Mouse (Mus musculus): Measurements from ENCODE around the gene Copa. TPM values are rescaled to one million over a fixed set of nuclear protein-coding genes. Genes with fewer than 3 reads are reported as not detected.

Gene Copa
- polyA plus RNA-seq, 1 experiment from 2014 or later: 161 TPM

- no peak overlapping the region for H3K4me3 ChIP-seq (replicated peaks; ENCODE audit: low read length)
- peaks cover 97% of the 10 kb centered on the region for H3K36me3 ChIP-seq (replicated peaks; ENCODE audit: control insufficient read depth, insufficient read depth)
- no peaks in the 10 kb centered on the region for H3K9me3 ChIP-seq (ENCODE audit: control insufficient read depth, low read length)
- H3K4me2 ChIP-seq (replicated peaks): no peak overlapping the region
- ATAC-seq (ENCODE audit: low FRiP score) (no peak), DNase-seq (ENCODE audit: low spot score) (no peak)
- no peak overlapping the region for H3K27ac ChIP-seq
- WGBS: 81% methylated on average over 11 of the region's 11 CpGs
- H3K4me1 ChIP-seq (replicated peaks; ENCODE audit: control insufficient read depth, insufficient read depth, low read length): no peaks in the 10 kb centered on the region; the same call in 1 of the 2 replicates
- no peaks in the 10 kb centered on the region for H3K27me3 ChIP-seq (ENCODE audit: control insufficient read depth, insufficient read depth, low read length)
- no peak overlapping the region for H3K9ac ChIP-seq
These were observed 22.8 kb downstream of the Copa start for GRCm38 (mm10) chr1:172105101-172105500.

GRCm38 (mm10) chr1:172107777-172108477 lies 25.6 kb downstream of the Copa start:
- 56% methylated on average over 10 of the region's 10 CpGs for WGBS
- H3K9ac ChIP-seq: no peak overlapping the region
- ATAC-seq (ENCODE audit: low FRiP score): peak; percentile 85
- H3K4me2 ChIP-seq (replicated peaks): no peak overlapping the region
- H3K36me3 ChIP-seq (replicated peaks; ENCODE audit: control insufficient read depth, insufficient read depth): peaks cover 98% of the 10 kb centered on the region
- H3K9me3 ChIP-seq (ENCODE audit: control insufficient read depth, low read length): no peaks in the 10 kb centered on the region
- no peak for DNase-seq (ENCODE audit: low spot score)
- no peaks in the 10 kb centered on the region; the same call in 1 of the 2 replicates for H3K4me1 ChIP-seq (replicated peaks; ENCODE audit: control insufficient read depth, insufficient read depth, low read length)
- H3K27me3 ChIP-seq (ENCODE audit: control insufficient read depth, insufficient read depth, low read length): no peaks in the 10 kb centered on the region
- H3K4me3 ChIP-seq (replicated peaks; ENCODE audit: low read length): no peak overlapping the region
- H3K27ac ChIP-seq: no peak overlapping the region

GRCm38 (mm10) chr1:172116948-172117347 lies 34.6 kb downstream of the Copa start:
- WGBS: 91% methylated on average over 5 of the region's 5 CpGs
- DNase-seq (ENCODE audit: low spot score) (no peak), ATAC-seq (ENCODE audit: low FRiP score) (no peak)
- no peak overlapping the region for H3K9ac ChIP-seq
- no peak overlapping the region for H3K4me2 ChIP-seq (replicated peaks)
- H3K27me3 ChIP-seq (ENCODE audit: control insufficient read depth, insufficient read depth, low read length): no peaks in the 10 kb centered on the region
- no peak overlapping the region for H3K4me3 ChIP-seq (replicated peaks; ENCODE audit: low read length)
- no peaks in the 10 kb centered on the region for H3K9me3 ChIP-seq (ENCODE audit: control insufficient read depth, low read length)
- H3K36me3 ChIP-seq (replicated peaks; ENCODE audit: control insufficient read depth, insufficient read depth): peaks cover 99% of the 10 kb centered on the region
- H3K27ac ChIP-seq: no peak overlapping the region
- no peaks in the 10 kb centered on the region for H3K4me1 ChIP-seq (replicated peaks; ENCODE audit: control insufficient read depth, insufficient read depth, low read length)

- Histone ChIP-seq H3K4me1 (replicated peaks; ENCODE audit: control insufficient read depth, insufficient read depth, low read length) (no peaks in the 10 kb centered on the region), H3K4me3 (replicated peaks; ENCODE audit: low read length) (no peak overlapping the region), H3K27me3 (ENCODE audit: control insufficient read depth, insufficient read depth, low read length) (no peaks in the 10 kb centered on the region), H3K9me3 (ENCODE audit: control insufficient read depth, low read length) (no peaks in the 10 kb centered on the region), H3K27ac (no peak overlapping the region), H3K9ac (no peak overlapping the region), H3K36me3 (replicated peaks; ENCODE audit: control insufficient read depth, insufficient read depth) (peaks cover 94% of the 10 kb centered on the region), H3K4me2 (replicated peaks) (no peak overlapping the region)
- DNase-seq (ENCODE audit: low spot score) (no peak), ATAC-seq (ENCODE audit: low FRiP score) (no peak)
- WGBS: 93% methylated on average over 6 of the region's 6 CpGs
These were observed 36.8 kb downstream of the Copa start for GRCm38 (mm10) chr1:172119100-172119499.

DNA sequence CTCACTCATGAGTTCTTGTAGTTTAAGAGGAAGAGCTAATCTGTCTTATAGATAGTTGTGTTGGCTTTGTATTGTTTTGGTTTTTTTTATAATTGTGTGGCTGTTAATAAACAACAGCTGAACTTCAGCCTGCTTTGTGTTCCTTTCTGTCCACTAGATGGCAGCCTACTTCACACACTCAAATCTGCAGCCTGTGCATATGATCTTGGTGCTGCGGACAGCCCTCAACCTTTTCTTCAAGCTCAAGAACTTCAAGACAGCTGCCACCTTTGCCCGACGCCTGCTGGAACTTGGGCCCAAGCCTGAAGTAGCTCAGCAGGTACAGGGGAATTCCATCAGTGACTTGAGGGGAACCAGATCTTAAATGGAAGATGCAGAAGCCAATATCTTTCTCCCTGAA lies 37.4 kb downstream of the Copa start:
- peaks cover 91% of the 10 kb centered on the region for H3K36me3 ChIP-seq (replicated peaks; ENCODE audit: control insufficient read depth, insufficient read depth)
- no peaks in the 10 kb centered on the region for H3K9me3 ChIP-seq (ENCODE audit: control insufficient read depth, low read length)
- H3K27ac ChIP-seq: no peak overlapping the region
- H3K4me2 ChIP-seq (replicated peaks): no peak overlapping the region
- H3K4me3 ChIP-seq (replicated peaks; ENCODE audit: low read length): no peak overlapping the region
- 55% methylated on average over 3 of the region's 3 CpGs for WGBS
- no peaks in the 10 kb centered on the region for H3K27me3 ChIP-seq (ENCODE audit: control insufficient read depth, insufficient read depth, low read length)
- ATAC-seq (ENCODE audit: low FRiP score) (peak; percentile 49; the same call in 1 of the 2 replicates), DNase-seq (ENCODE audit: low spot score) (peak; percentile 77)
- no peaks in the 10 kb centered on the region for H3K4me1 ChIP-seq (replicated peaks; ENCODE audit: control insufficient read depth, insufficient read depth, low read length)
- H3K9ac ChIP-seq: no peak overlapping the region

DNA sequence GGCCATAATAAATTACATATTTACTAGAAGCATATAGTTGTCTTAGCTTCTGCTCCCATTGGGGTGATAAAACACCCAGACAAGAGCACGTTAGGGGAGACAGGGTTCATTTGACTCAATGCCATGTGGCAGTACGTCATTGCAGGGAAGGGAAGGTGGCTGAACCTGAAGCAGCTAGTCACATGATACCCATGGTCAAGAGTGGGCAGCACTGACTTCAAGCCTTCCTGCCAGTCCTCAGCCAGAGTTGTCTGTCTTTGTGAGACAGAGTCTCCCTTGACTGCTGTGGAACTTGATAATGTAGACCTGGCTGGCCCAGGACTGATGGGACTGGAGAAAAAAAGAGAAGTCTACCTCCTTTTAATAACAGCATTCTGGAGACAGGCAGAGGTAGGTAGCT lies 40.3 kb downstream of the Copa start:
- no peaks in the 10 kb centered on the region for H3K9me3 ChIP-seq (ENCODE audit: control insufficient read depth, low read length)
- no peak overlapping the region for H3K27ac ChIP-seq
- no peaks in the 10 kb centered on the region for H3K27me3 ChIP-seq (ENCODE audit: control insufficient read depth, insufficient read depth, low read length)
- no peak overlapping the region for H3K9ac ChIP-seq
- H3K4me3 ChIP-seq (replicated peaks; ENCODE audit: low read length): no peak overlapping the region
- peaks cover 6% of the 10 kb centered on the region for H3K4me1 ChIP-seq (replicated peaks; ENCODE audit: control insufficient read depth, insufficient read depth, low read length)
- DNase-seq (ENCODE audit: low spot score) (no peak), ATAC-seq (ENCODE audit: low FRiP score) (no peak)
- H3K4me2 ChIP-seq (replicated peaks): no peak overlapping the region
- peaks cover 62% of the 10 kb centered on the region for H3K36me3 ChIP-seq (replicated peaks; ENCODE audit: control insufficient read depth, insufficient read depth)
- 84% methylated on average over 2 of the region's 2 CpGs for WGBS

- 81% methylated on average over 6 of the region's 6 CpGs for WGBS
- DNase-seq (ENCODE audit: low spot score) (no peak), ATAC-seq (ENCODE audit: low FRiP score) (no peak)
- Histone ChIP-seq H3K4me2 (replicated peaks) (no peak overlapping the region), H3K9me3 (ENCODE audit: control insufficient read depth, low read length) (no peaks in the 10 kb centered on the region), H3K27ac (no peak overlapping the region), H3K4me1 (replicated peaks; ENCODE audit: control insufficient read depth, insufficient read depth, low read length) (peaks cover 8% of the 10 kb centered on the region), H3K9ac (no peak overlapping the region), H3K27me3 (ENCODE audit: control insufficient read depth, insufficient read depth, low read length) (no peaks in the 10 kb centered on the region), H3K4me3 (replicated peaks; ENCODE audit: low read length) (no peak overlapping the region), H3K36me3 (replicated peaks; ENCODE audit: control insufficient read depth, insufficient read depth) (peaks cover 54% of the 10 kb centered on the region)
These were observed 42.2 kb downstream of the Copa start for GRCm38 (mm10) chr1:172124572-172124971.

DNA sequence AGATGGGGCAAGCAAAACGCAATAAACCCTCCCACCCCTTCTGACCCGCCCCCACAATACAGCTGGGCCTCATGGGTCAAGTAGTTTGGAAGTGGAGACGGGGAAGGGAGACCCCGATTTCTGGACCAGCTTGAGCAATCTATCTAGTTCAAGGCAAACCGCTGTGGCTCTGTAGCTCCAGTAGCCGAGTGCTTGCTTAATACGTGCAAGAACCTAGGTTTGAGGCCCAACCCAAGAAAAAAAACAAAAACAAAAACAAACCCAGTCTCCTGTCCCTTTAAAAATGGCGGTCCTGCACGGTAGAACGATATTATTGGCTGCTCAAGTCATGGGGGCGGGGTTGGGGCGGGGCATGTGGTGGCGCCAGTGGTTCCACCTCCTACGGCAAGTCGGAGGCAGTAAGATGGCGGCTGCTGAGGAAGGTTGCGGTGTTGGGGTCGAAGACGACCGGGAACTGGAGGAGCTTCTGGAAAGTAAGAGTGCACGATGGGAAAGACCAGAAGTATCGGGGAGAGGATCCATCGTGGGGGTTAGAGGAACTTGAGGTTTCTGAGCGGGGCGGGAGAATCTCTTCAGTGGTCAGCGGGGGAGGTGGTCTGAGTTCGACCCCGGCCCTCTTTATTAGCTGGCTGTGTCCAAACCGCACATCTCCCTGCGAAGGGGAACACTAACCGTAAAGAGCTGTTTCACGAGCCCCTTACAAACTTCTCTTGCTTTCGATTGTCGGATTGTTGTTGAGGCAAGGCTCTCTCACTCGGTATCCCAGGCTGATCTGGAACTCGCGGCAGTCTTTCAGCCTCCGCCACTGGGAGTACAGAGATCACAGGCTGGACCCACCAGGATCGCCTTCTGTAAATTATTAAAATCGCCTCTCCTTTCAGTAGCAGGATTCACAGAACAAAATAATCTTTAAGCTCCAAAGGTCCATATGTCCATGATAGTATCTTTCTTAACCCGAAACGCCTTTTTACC lies 44.3 kb downstream of the Copa start, which contains the start of gene Pex19:
Gene Pex19, plus strand, starts transcription at position 380 of the 972 bp plus-strand sequence.
- peaks cover 8% of the 10 kb centered on the region for H3K4me1 ChIP-seq (replicated peaks; ENCODE audit: control insufficient read depth, insufficient read depth, low read length)
- H3K9me3 ChIP-seq (ENCODE audit: control insufficient read depth, low read length): no peaks in the 10 kb centered on the region
- no peak within 1 kb of the TSS for H3K27ac ChIP-seq
- peak within 1 kb of the TSS; percentile 77 for H3K4me3 ChIP-seq (replicated peaks; ENCODE audit: low read length)
- DNase-seq (ENCODE audit: low spot score) (peak; percentile 91), ATAC-seq (ENCODE audit: low FRiP score) (peak; percentile 98)
- peak within 1 kb of the TSS; percentile 76 for H3K4me2 ChIP-seq (replicated peaks)
- H3K9ac ChIP-seq: peak within 1 kb of the TSS; percentile 80
- WGBS: 1% methylated on average over 42 of the region's 42 CpGs
- no peaks in the 10 kb centered on the region for H3K27me3 ChIP-seq (ENCODE audit: control insufficient read depth, insufficient read depth, low read length)
- peaks cover 55% of the 10 kb centered on the region for H3K36me3 ChIP-seq (replicated peaks; ENCODE audit: control insufficient read depth, insufficient read depth)

- peaks cover 55% of the 10 kb centered on the region for H3K36me3 ChIP-seq (replicated peaks; ENCODE audit: control insufficient read depth, insufficient read depth)
- H3K4me2 ChIP-seq (replicated peaks): peak overlapping the region; percentile 76
- 47% methylated on average over 5 of the region's 5 CpGs for WGBS
- no peak overlapping the region for H3K27ac ChIP-seq
- ATAC-seq (ENCODE audit: low FRiP score): no peak
- H3K9ac ChIP-seq: peak overlapping the region; percentile 80
- H3K9me3 ChIP-seq (ENCODE audit: control insufficient read depth, low read length): no peaks in the 10 kb centered on the region
- H3K4me1 ChIP-seq (replicated peaks; ENCODE audit: control insufficient read depth, insufficient read depth, low read length): peaks cover 8% of the 10 kb centered on the region
- peak overlapping the region; percentile 77 for H3K4me3 ChIP-seq (replicated peaks; ENCODE audit: low read length)
- no peaks in the 10 kb centered on the region for H3K27me3 ChIP-seq (ENCODE audit: control insufficient read depth, insufficient read depth, low read length)
- DNase-seq (ENCODE audit: low spot score): no peak
These were observed 45.2 kb downstream of the Copa start for GRCm38 (mm10) chr1:172127487-172127886.

Data from hindbrain, embryonic 14.5 days (tissue).